16 mouse cellular contexts compared by ENCODE assay signal in genomic region chr5:141889766-141890165, GRCm38 (mm10).
DNase-seq lines count a peak whose midpoint lies in the region; ATAC-seq and TF ChIP-seq lines count a peak whose summit lies in the region.
"Had no signal": no experiment of that assay in that cellular context is flagged by ENCODE, and none has a peak within 500 bp of the region (broad histone marks: within the 10 kb centered on the region; RNA-seq: fewer than 3 reads in every experiment).

No protein-coding gene starts in this region.

- no peak for TF ChIP-seq CTCF in brain, embryonic 14.5 days (IDR thresholded peaks at IDR 0.05; ENCODE audit: borderline replicate concordance, extremely low read depth, insufficient read depth, insufficient read length)

- H3K27ac ChIP-seq in heart, embryonic 12.5 days (ENCODE audit: poor library complexity, severe bottlenecking): no peak overlapping the region
- H3K27ac ChIP-seq in limb, embryonic 14.5 days (replicated peaks; ENCODE audit: low read depth, low read length): no peak overlapping the region
- no peak overlapping the region for H3K27ac ChIP-seq in limb, embryonic 10.5 days
- H3K27ac ChIP-seq in midbrain, embryonic 12.5 days (replicated peaks): no peak overlapping the region
- H3K27ac ChIP-seq: embryonic facial prominence, embryonic 12.5 days; layer of hippocampus, adult 2 months; left cerebral cortex, adult 2 months; limb, embryonic 15.5 days had no signal

- peak overlapping the region; percentile 13; the same call in 1 of the 2 replicates for H3K4me2 ChIP-seq in heart, embryonic 12.5 days
- H3K4me2 ChIP-seq in limb, embryonic 14.5 days (replicated peaks; ENCODE audit: low read depth, low read length, severe bottlenecking): no peak overlapping the region
- H3K4me2 ChIP-seq in midbrain, embryonic 12.5 days (replicated peaks): peak overlapping the region; percentile 9; the same call in 1 of the 2 replicates
- H3K4me2 ChIP-seq: embryonic facial prominence, embryonic 12.5 days; limb, embryonic 15.5 days had no signal

- no peak overlapping the region for H3K4me3 ChIP-seq in heart, embryonic 12.5 days
- no peak overlapping the region for H3K4me3 ChIP-seq in limb, embryonic 14.5 days (replicated peaks; ENCODE audit: low read length)
- no peak overlapping the region for H3K4me3 ChIP-seq in limb, embryonic 10.5 days
- H3K4me3 ChIP-seq in midbrain, embryonic 12.5 days: no peak overlapping the region
- H3K4me3 ChIP-seq: embryonic facial prominence, embryonic 12.5 days; layer of hippocampus, adult 2 months; left cerebral cortex, adult 2 months; limb, embryonic 15.5 days had no signal

- ATAC-seq in heart, embryonic 12.5 days (ENCODE audit: insufficient number of reproducible peaks, low FRiP score): no peak
- no peak for ATAC-seq in limb, embryonic 14.5 days (ENCODE audit: low FRiP score, low read depth)
- ATAC-seq in midbrain, embryonic 12.5 days (ENCODE audit: low FRiP score, low read depth): peak; percentile 54; the same call in 1 of the 2 replicates

- no peak overlapping the region for H3K9ac ChIP-seq in heart, embryonic 12.5 days
- H3K9ac ChIP-seq in limb, embryonic 14.5 days (ENCODE audit: low read depth, low read length, severe bottlenecking): no peak overlapping the region
- no peak overlapping the region for H3K9ac ChIP-seq in midbrain, embryonic 12.5 days (replicated peaks)
- H3K9ac ChIP-seq: embryonic facial prominence, embryonic 12.5 days; limb, embryonic 15.5 days had no signal

- H3K9me3 ChIP-seq in heart, embryonic 12.5 days (replicated peaks): no peaks in the 10 kb centered on the region
- H3K9me3 ChIP-seq in limb, embryonic 14.5 days (ENCODE audit: control insufficient read depth, low read length): no peaks in the 10 kb centered on the region
- no peaks in the 10 kb centered on the region for H3K9me3 ChIP-seq in limb, embryonic 10.5 days (replicated peaks)
- H3K9me3 ChIP-seq in midbrain, embryonic 12.5 days: no peaks in the 10 kb centered on the region
- H3K9me3 ChIP-seq: embryonic facial prominence, embryonic 12.5 days; limb, embryonic 15.5 days had no signal

- H3K4me1 ChIP-seq in heart, embryonic 12.5 days (replicated peaks): peaks cover 18% of the 10 kb centered on the region
- H3K4me1 ChIP-seq in limb, embryonic 14.5 days (ENCODE audit: control insufficient read depth, insufficient read depth, low read length): peaks cover 3% of the 10 kb centered on the region; the same call in 1 of the 2 replicates
- H3K4me1 ChIP-seq in limb, embryonic 10.5 days: peaks cover 8% of the 10 kb centered on the region
- H3K4me1 ChIP-seq in midbrain, embryonic 12.5 days: peaks cover 28% of the 10 kb centered on the region
- H3K4me1 ChIP-seq: embryonic facial prominence, embryonic 12.5 days; limb, embryonic 15.5 days had no signal

- WGBS in heart, embryonic 12.5 days: 30% methylated on average over 9 of the region's 9 CpGs
- WGBS in limb, embryonic 14.5 days: 76% methylated on average over 9 of the region's 9 CpGs
- WGBS in limb, embryonic 10.5 days: 84% methylated on average over 9 of the region's 9 CpGs
- WGBS in midbrain, embryonic 12.5 days: 44% methylated on average over 9 of the region's 9 CpGs

- no peak for DNase-seq in heart, postnatal 10 days
- peak; percentile 10 for DNase-seq in limb, embryonic 14.5 days (ENCODE audit: low spot score)
- DNase-seq in limb, embryonic 10.5 days (ENCODE audit: low spot score): no peak
- DNase-seq in brain, embryonic 14.5 days (ENCODE audit: low read depth): peak; percentile 69
- DNase-seq in thymus, postnatal 36 days: no peak
- DNase-seq: adrenal gland, postnatal 25 days; cerebellum, postnatal 36 days; gastrocnemius, postnatal 25 days; kidney, adult 9 months; right cerebral cortex, postnatal 14 days had no signal

- H3K36me3 ChIP-seq in heart, embryonic 12.5 days: no peaks in the 10 kb centered on the region
- H3K36me3 ChIP-seq in limb, embryonic 14.5 days (ENCODE audit: control insufficient read depth, insufficient read depth, low read length): no peaks in the 10 kb centered on the region
- no peaks in the 10 kb centered on the region for H3K36me3 ChIP-seq in limb, embryonic 10.5 days
- no peaks in the 10 kb centered on the region for H3K36me3 ChIP-seq in midbrain, embryonic 12.5 days
- H3K36me3 ChIP-seq: embryonic facial prominence, embryonic 12.5 days; limb, embryonic 15.5 days had no signal

- intact Hi-C loops in heart, postnatal 10 days (cut with DNase I): no loop called here

- TF ChIP-seq POLR2A in limb, embryonic 14.5 days (IDR thresholded peaks at IDR 0.05; ENCODE audit: borderline replicate concordance, extremely low read depth, insufficient read depth, insufficient read length): no peak
- no peak for TF ChIP-seq POLR2A in brain, embryonic 14.5 days (IDR thresholded peaks at IDR 0.05; ENCODE audit: borderline replicate concordance, extremely low read depth, insufficient read depth, insufficient read length, poor library complexity, severe bottlenecking)

- no peaks in the 10 kb centered on the region for H3K27me3 ChIP-seq in heart, embryonic 12.5 days (replicated peaks)
- no peaks in the 10 kb centered on the region for H3K27me3 ChIP-seq in limb, embryonic 14.5 days (ENCODE audit: control insufficient read depth, insufficient read depth, low read length)
- H3K27me3 ChIP-seq in limb, embryonic 10.5 days (ENCODE audit: low read depth, poor library complexity, severe bottlenecking): no peaks in the 10 kb centered on the region
- H3K27me3 ChIP-seq in midbrain, embryonic 12.5 days: 0 out of 2 replicates have a peak, but pooled peaks cover 2% of the 10 kb centered on the region
- H3K27me3 ChIP-seq: embryonic facial prominence, embryonic 12.5 days; limb, embryonic 15.5 days had no signal

Comparison
In these comparisons a context has a peak if more than half of its experiments do, and no peak if none do; other contexts are left out.
1. DNase-seq: peak in limb, embryonic 14.5 days (single experiment) and brain, embryonic 14.5 days (single experiment); none in heart, postnatal 10 days (0 of 2), limb, embryonic 10.5 days (single experiment) and thymus, postnatal 36 days (0 of 2).